Comparison of ENCODE assay signal across 30 mouse cellular contexts in the genomic region with DNA sequence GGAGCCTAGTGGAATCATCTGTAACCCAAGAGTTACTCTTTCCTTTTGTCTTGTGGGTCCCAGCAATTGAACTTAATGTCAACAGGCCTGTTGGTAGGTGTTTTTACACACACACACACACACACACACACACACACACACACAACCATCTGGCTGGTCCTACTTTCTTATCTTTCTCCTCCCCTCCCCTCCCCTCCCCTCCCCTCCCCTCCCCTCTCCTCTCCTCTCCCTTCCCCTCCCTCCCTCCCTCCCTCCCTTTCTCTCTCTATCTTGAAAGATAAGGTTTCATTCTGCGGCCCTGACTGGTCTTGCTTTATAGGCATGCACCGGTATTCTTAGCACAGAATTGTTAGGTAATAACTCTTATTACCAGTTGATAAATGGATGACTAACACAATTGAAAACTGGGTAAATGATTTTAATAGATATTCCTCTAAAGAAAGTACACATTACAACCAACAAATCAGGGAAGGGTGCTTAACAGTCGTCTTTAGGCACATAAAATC. TPM values are rescaled to one million over a fixed set of nuclear protein-coding genes. Genes with fewer than 3 reads are reported as not detected.
A peak's percentile ranks its signal among the peaks of the same experiment; 100 is the strongest.
DNase-seq lines count a peak whose midpoint lies in the region; ATAC-seq and TF ChIP-seq lines count a peak whose summit lies in the region.
"Had no signal": no experiment of that assay in that cellular context is flagged by ENCODE, and none has a peak within 500 bp of the region (broad histone marks: within the 10 kb centered on the region; RNA-seq: fewer than 3 reads in every experiment).

No protein-coding gene starts in this region.

- no peak overlapping the region for H3K4me2 ChIP-seq in stomach, embryonic 14.5 days (replicated peaks; ENCODE audit: low read depth, low read length)
- no peak overlapping the region for H3K4me2 ChIP-seq in stomach, postnatal 0 days (replicated peaks; ENCODE audit: low read depth)
- H3K4me2 ChIP-seq in intestine, postnatal 0 days (replicated peaks; ENCODE audit: low read depth) = no peak overlapping the region
- H3K4me2 ChIP-seq in liver, embryonic 14.5 days (ENCODE audit: low read depth) = no peak overlapping the region
- H3K4me2 ChIP-seq: embryonic facial prominence, embryonic 12.5 days; embryonic facial prominence, embryonic 15.5 days; forebrain, embryonic 15.5 days; heart, embryonic 12.5 days; heart, embryonic 15.5 days; hindbrain, embryonic 12.5 days; hindbrain, embryonic 15.5 days had no signal

- DNase-seq in stomach, postnatal 0 days (ENCODE audit: low spot score) = no peak
- no peak for DNase-seq in liver, embryonic 14.5 days (ENCODE audit: low read depth in 3 of 3, low spot score in 3 of 3)
- no peak for DNase-seq in embryo, embryonic 10 days (ENCODE audit: low spot score)
- DNase-seq in spleen, postnatal 4 days (ENCODE audit: low spot score in 2 of 2) = no peak
- DNase-seq in cerebellum, adult 11-12 months = no peak
- DNase-seq: adrenal gland, adult 8-10 months; adrenal gland, postnatal 25 days; B cell, adult 2 months; cerebellum, adult 18-20 months; cerebellum, adult 9-10 months; cerebellum, postnatal 14 days; gastrocnemius, postnatal 25 days; heart, adult 18-20 months; heart, postnatal 10 days; heart, postnatal 4 days had no signal

- H3K27me3 ChIP-seq in stomach, embryonic 14.5 days (ENCODE audit: control insufficient read depth, insufficient read depth, low read length) = no peaks in the 10 kb centered on the region
- no peaks in the 10 kb centered on the region for H3K27me3 ChIP-seq in stomach, postnatal 0 days (ENCODE audit: control insufficient read depth, insufficient read depth, low read length)
- H3K27me3 ChIP-seq in intestine, postnatal 0 days (replicated peaks; ENCODE audit: control insufficient read depth, insufficient read depth, low read length) = no peaks in the 10 kb centered on the region
- H3K27me3 ChIP-seq in liver, embryonic 14.5 days (ENCODE audit: control insufficient read depth, insufficient read depth, low read length) = no peaks in the 10 kb centered on the region
- H3K27me3 ChIP-seq: CH12.LX; embryonic facial prominence, embryonic 12.5 days; embryonic facial prominence, embryonic 15.5 days; forebrain, embryonic 15.5 days; heart, embryonic 12.5 days; heart, embryonic 15.5 days; hindbrain, embryonic 12.5 days; hindbrain, embryonic 15.5 days had no signal

- H3K4me1 ChIP-seq in stomach, embryonic 14.5 days (ENCODE audit: control insufficient read depth, insufficient read depth, low read length) = no peaks in the 10 kb centered on the region
- H3K4me1 ChIP-seq in stomach, postnatal 0 days (replicated peaks; ENCODE audit: control insufficient read depth, insufficient read depth) = no peaks in the 10 kb centered on the region
- no peaks in the 10 kb centered on the region for H3K4me1 ChIP-seq in intestine, postnatal 0 days (replicated peaks; ENCODE audit: control insufficient read depth, insufficient read depth, low read length)
- peaks cover 0 to 2% of the 10 kb centered on the region in 2 experiments; a peak in 1 of 4 replicates for H3K4me1 ChIP-seq in liver, embryonic 14.5 days (replicated peaks; ENCODE audit: control insufficient read depth in 2 of 2, insufficient read depth in 2 of 2, low read length in 1 of 2)
- H3K4me1 ChIP-seq: embryonic facial prominence, embryonic 12.5 days; embryonic facial prominence, embryonic 15.5 days; forebrain, embryonic 15.5 days; heart, embryonic 12.5 days; heart, embryonic 15.5 days; hindbrain, embryonic 12.5 days; hindbrain, embryonic 15.5 days had no signal

- H3K36me3 ChIP-seq in stomach, embryonic 14.5 days (ENCODE audit: control insufficient read depth, insufficient read depth, low read length) = no peaks in the 10 kb centered on the region; the same call in 1 of the 2 replicates
- H3K36me3 ChIP-seq in stomach, postnatal 0 days (ENCODE audit: control insufficient read depth, insufficient read depth, low read length) = no peaks in the 10 kb centered on the region
- H3K36me3 ChIP-seq in intestine, postnatal 0 days (ENCODE audit: control insufficient read depth, insufficient read depth) = no peaks in the 10 kb centered on the region
- no peaks in the 10 kb centered on the region for H3K36me3 ChIP-seq in liver, embryonic 14.5 days (replicated peaks; ENCODE audit: control insufficient read depth, insufficient read depth, low read depth)
- H3K36me3 ChIP-seq: embryonic facial prominence, embryonic 12.5 days; embryonic facial prominence, embryonic 15.5 days; forebrain, embryonic 15.5 days; heart, embryonic 12.5 days; heart, embryonic 15.5 days; hindbrain, embryonic 15.5 days had no signal

- H3K9me3 ChIP-seq in stomach, embryonic 14.5 days (ENCODE audit: control insufficient read depth, low read depth, low read length) = no peaks in the 10 kb centered on the region
- H3K9me3 ChIP-seq in stomach, postnatal 0 days (ENCODE audit: control insufficient read depth, low read length) = no peaks in the 10 kb centered on the region
- H3K9me3 ChIP-seq in intestine, postnatal 0 days (ENCODE audit: control insufficient read depth) = no peaks in the 10 kb centered on the region
- no peaks in the 10 kb centered on the region for H3K9me3 ChIP-seq in liver, embryonic 14.5 days (ENCODE audit: control insufficient read depth, low read length)
- H3K9me3 ChIP-seq: embryonic facial prominence, embryonic 12.5 days; embryonic facial prominence, embryonic 15.5 days; forebrain, embryonic 15.5 days; G1E; heart, embryonic 12.5 days; heart, embryonic 15.5 days; hindbrain, embryonic 12.5 days; hindbrain, embryonic 15.5 days had no signal

- H3K4me3 ChIP-seq in stomach, embryonic 14.5 days (ENCODE audit: low read depth, low read length) = no peak overlapping the region
- no peak overlapping the region for H3K4me3 ChIP-seq in stomach, postnatal 0 days (ENCODE audit: low read depth, low read length)
- no peak overlapping the region for H3K4me3 ChIP-seq in intestine, postnatal 0 days (ENCODE audit: low read depth, low read length)
- H3K4me3 ChIP-seq in liver, embryonic 14.5 days (ENCODE audit: insufficient read depth in 1 of 2, low read depth in 2 of 2, low read length in 2 of 2) = no peak overlapping the region
- H3K4me3 ChIP-seq: embryonic facial prominence, embryonic 12.5 days; embryonic facial prominence, embryonic 15.5 days; forebrain, embryonic 15.5 days; heart, embryonic 12.5 days; heart, embryonic 15.5 days; hindbrain, embryonic 12.5 days; hindbrain, embryonic 15.5 days had no signal

- H3K27ac ChIP-seq in stomach, embryonic 14.5 days (ENCODE audit: low read length) = no peak overlapping the region
- no peak overlapping the region for H3K27ac ChIP-seq in stomach, postnatal 0 days (replicated peaks)
- no peak overlapping the region for H3K27ac ChIP-seq in intestine, postnatal 0 days (ENCODE audit: low read depth, low read length)
- H3K27ac ChIP-seq in liver, embryonic 14.5 days = no peak overlapping the region
- H3K27ac ChIP-seq: embryonic facial prominence, embryonic 12.5 days; embryonic facial prominence, embryonic 15.5 days; forebrain, embryonic 15.5 days; heart, embryonic 15.5 days; hindbrain, embryonic 12.5 days; hindbrain, embryonic 15.5 days had no signal

- 51% methylated on average over 3 of the region's 3 CpGs for WGBS in stomach, embryonic 14.5 days
- WGBS in stomach, postnatal 0 days = 22% methylated on average over 2 of the region's 3 CpGs
- WGBS in intestine, postnatal 0 days = 25% methylated on average over 3 of the region's 3 CpGs
- WGBS in liver, embryonic 14.5 days (ENCODE audit: insufficient replicate concordance) = 32% methylated on average over 3 of the region's 3 CpGs

- TF ChIP-seq CTCF in stomach, postnatal 0 days (IDR thresholded peaks at IDR 0.05; ENCODE audit: low read depth) = no peak
- TF ChIP-seq CTCF in intestine, postnatal 0 days (IDR thresholded peaks at IDR 0.05; ENCODE audit: low read depth) = no peak
- no peak for TF ChIP-seq CTCF in liver, embryonic 14.5 days (IDR thresholded peaks at IDR 0.05; ENCODE audit: low read depth)

- no peak for TF ChIP-seq EP300 in stomach, postnatal 0 days (optimal IDR thresholded peaks at IDR 0.05)
- TF ChIP-seq EP300 in liver, embryonic 14.5 days (IDR thresholded peaks at IDR 0.05; ENCODE audit: low read depth) = no peak

- H3K9ac ChIP-seq in stomach, embryonic 14.5 days (replicated peaks; ENCODE audit: low read depth, low read length) = no peak overlapping the region
- no peak overlapping the region for H3K9ac ChIP-seq in stomach, postnatal 0 days (ENCODE audit: low read length)
- H3K9ac ChIP-seq in intestine, postnatal 0 days (ENCODE audit: low read depth, low read length) = no peak overlapping the region
- no peak overlapping the region for H3K9ac ChIP-seq in liver, embryonic 14.5 days (replicated peaks)
- H3K9ac ChIP-seq: embryonic facial prominence, embryonic 12.5 days; embryonic facial prominence, embryonic 15.5 days; forebrain, embryonic 15.5 days; heart, embryonic 12.5 days; heart, embryonic 15.5 days; hindbrain, embryonic 12.5 days; hindbrain, embryonic 15.5 days had no signal

- 0 out of 2 replicates have a peak, but pooled peaks have one; percentile 23 for ATAC-seq in stomach, embryonic 14.5 days (ENCODE audit: insufficient number of reproducible peaks, insufficient read depth, low FRiP score, low read depth)
- ATAC-seq in stomach, postnatal 0 days (ENCODE audit: low FRiP score, low TSS enrichment) = no peak
- 0 out of 2 replicates have a peak, but pooled peaks have one; percentile 45 for ATAC-seq in intestine, postnatal 0 days
- peak; percentile 43; the same call in 1 of the 2 replicates for ATAC-seq in liver, embryonic 14.5 days (ENCODE audit: insufficient read depth)
- ATAC-seq: activated CD4-positive, CD25-positive, alpha-beta regulatory T cell, adult 4 months; forebrain, embryonic 15.5 days had no signal

RNA-seq across cellular contexts. Expression of a gene that starts 25.6 kb away (rescaled TPM):
- 7.7 and 9.6 TPM in 2 replicates for polyA plus RNA-seq in stomach, embryonic 14.5 days (2014; fragmentation: Nextera tagmentation; extraction: Ambion mirVana)
- polyA plus RNA-seq in stomach, postnatal 0 days (2015; fragmentation: Nextera tagmentation; extraction: Ambion mirVana) = 6.5 TPM in 2 replicates
- polyA plus RNA-seq in intestine, postnatal 0 days (2015; fragmentation: Nextera tagmentation; extraction: Ambion mirVana) = 4.3 and 4.8 TPM in 2 replicates
- polyA plus RNA-seq in liver, embryonic 14.5 days (2012; rRNA removed) = 1.0 and 1.7 TPM in 2 replicates
- 2.2 and 2.4 TPM in 2 replicates for polyA plus RNA-seq in liver, embryonic 14.5 days (2014; fragmentation: Nextera tagmentation; extraction: Ambion mirVana)

RNA-seq across cellular contexts. Expression of a gene that starts 25.6 kb away (rescaled TPM):
- 47.3 and 47.4 TPM in 2 replicates for polyA plus RNA-seq in stomach, embryonic 14.5 days (2014; fragmentation: Nextera tagmentation; extraction: Ambion mirVana)
- polyA plus RNA-seq in stomach, postnatal 0 days (2015; fragmentation: Nextera tagmentation; extraction: Ambion mirVana) = 10.9 and 11.3 TPM in 2 replicates
- polyA plus RNA-seq in intestine, postnatal 0 days (2015; fragmentation: Nextera tagmentation; extraction: Ambion mirVana) = 11.0 and 12.5 TPM in 2 replicates
- 3.5 and 5.9 TPM in 2 replicates for polyA plus RNA-seq in liver, embryonic 14.5 days (2012; rRNA removed)
- polyA plus RNA-seq in liver, embryonic 14.5 days (2014; fragmentation: Nextera tagmentation; extraction: Ambion mirVana) = 6.2 and 7.7 TPM in 2 replicates

RNA-seq across cellular contexts. Expression of a gene that starts 29.3 kb away (rescaled TPM):
- polyA plus RNA-seq in stomach, embryonic 14.5 days (2014; fragmentation: Nextera tagmentation; extraction: Ambion mirVana) = 46.6 and 51.1 TPM in 2 replicates
- polyA plus RNA-seq in stomach, postnatal 0 days (2015; fragmentation: Nextera tagmentation; extraction: Ambion mirVana) = 16.1 and 16.6 TPM in 2 replicates
- 9.2 and 10.0 TPM in 2 replicates for polyA plus RNA-seq in intestine, postnatal 0 days (2015; fragmentation: Nextera tagmentation; extraction: Ambion mirVana)
- polyA plus RNA-seq in liver, embryonic 14.5 days (2012; rRNA removed) = 3.1 and 5.8 TPM in 2 replicates
- 8.7 and 10.3 TPM in 2 replicates for polyA plus RNA-seq in liver, embryonic 14.5 days (2014; fragmentation: Nextera tagmentation; extraction: Ambion mirVana)

RNA-seq across cellular contexts. Expression of a gene that starts 43.0 kb away (rescaled TPM):
- not detected in 2 replicates for polyA plus RNA-seq in stomach, embryonic 14.5 days (2014; fragmentation: Nextera tagmentation; extraction: Ambion mirVana)
- polyA plus RNA-seq in stomach, postnatal 0 days (2015; fragmentation: Nextera tagmentation; extraction: Ambion mirVana) = not detected in 2 replicates
- not detected in 2 replicates for polyA plus RNA-seq in intestine, postnatal 0 days (2015; fragmentation: Nextera tagmentation; extraction: Ambion mirVana)
- not detected in 2 replicates for polyA plus RNA-seq in liver, embryonic 14.5 days (2012; rRNA removed)
- polyA plus RNA-seq in liver, embryonic 14.5 days (2014; fragmentation: Nextera tagmentation; extraction: Ambion mirVana) = not detected in 2 replicates
- polyA plus RNA-seq: activated CD4-positive, CD25-positive, alpha-beta regulatory T cell, adult 4 months; brain, embryonic 14.5 days; embryonic facial prominence, embryonic 12.5 days; forebrain, embryonic 11.5 days; forebrain, embryonic 15.5 days; G1E; gonadal fat pad, adult 2 months; heart, embryonic 12.5 days; hindbrain, embryonic 12.5 days; hindbrain, embryonic 15.5 days had no signal
